Mouse (Mus musculus): ENCODE results near the gene Olfr1413. TPM values are rescaled to one million over a fixed set of nuclear protein-coding genes. Genes with fewer than 3 reads are reported as not detected.
A peak's percentile ranks its signal among the peaks of the same experiment; 100 is the strongest.

The Olfr1413 gene
- not detected in 2 replicates for polyA plus RNA-seq (2015; fragmentation: Nextera tagmentation; extraction: Ambion mirVana)

GRCm38 (mm10) chr1:92571022-92571421, at the start of gene Olfr1413:
Gene Olfr1413 (plus strand): TSS chr1:92571322.
- 90% methylated on average over 3 of the region's 3 CpGs for WGBS
- Histone ChIP-seq H3K4me1 (no peaks in the 10 kb centered on the region), H3K27ac (no peak within 1 kb of the TSS), H3K4me3 (no peak within 1 kb of the TSS), H3K36me3 (replicated peaks) (no peaks in the 10 kb centered on the region), H3K9ac (no peak within 1 kb of the TSS), H3K9me3 (no peaks in the 10 kb centered on the region), H3K4me2 (no peak within 1 kb of the TSS), H3K27me3 (replicated peaks) (no peaks in the 10 kb centered on the region)
- no peak for ATAC-seq (replicated peaks)

GRCm38 (mm10) chr1:92521376-92521775, 49.7 kb upstream of the Olfr1413 start:
- Histone ChIP-seq H3K4me3 (no peak overlapping the region), H3K9ac (no peak overlapping the region), H3K4me1 (no peaks in the 10 kb centered on the region), H3K4me2 (peak overlapping the region; percentile 31; the same call in 1 of the 2 replicates), H3K36me3 (replicated peaks) (no peaks in the 10 kb centered on the region), H3K27me3 (replicated peaks) (no peaks in the 10 kb centered on the region), H3K27ac (no peak overlapping the region), H3K9me3 (no peaks in the 10 kb centered on the region)
- ATAC-seq (replicated peaks): peak; percentile 60; the same call in 1 of the 2 replicates
- 16% methylated on average over 10 of the region's 10 CpGs for WGBS

GRCm38 (mm10) chr1:92523764-92524163, 47.4 kb upstream of the Olfr1413 start:
- 86% methylated on average over 3 of the region's 3 CpGs for WGBS
- Histone ChIP-seq H3K4me2 (no peak overlapping the region), H3K9ac (no peak overlapping the region), H3K4me1 (no peaks in the 10 kb centered on the region), H3K27me3 (replicated peaks) (no peaks in the 10 kb centered on the region), H3K27ac (no peak overlapping the region), H3K4me3 (no peak overlapping the region), H3K9me3 (no peaks in the 10 kb centered on the region), H3K36me3 (replicated peaks) (no peaks in the 10 kb centered on the region)
- ATAC-seq (replicated peaks): no peak

GRCm38 (mm10) chr1:92536972-92537371, 34.1 kb upstream of the Olfr1413 start:
- no peaks in the 10 kb centered on the region for H3K9me3 ChIP-seq
- no peak overlapping the region for H3K27ac ChIP-seq
- ATAC-seq (replicated peaks): no peak
- H3K4me2 ChIP-seq: no peak overlapping the region
- WGBS: 42% methylated on average over 5 of the region's 5 CpGs
- H3K9ac ChIP-seq: no peak overlapping the region
- H3K4me3 ChIP-seq: no peak overlapping the region
- H3K4me1 ChIP-seq: no peaks in the 10 kb centered on the region
- no peaks in the 10 kb centered on the region for H3K27me3 ChIP-seq (replicated peaks)
- H3K36me3 ChIP-seq (replicated peaks): no peaks in the 10 kb centered on the region

- H3K9ac ChIP-seq: no peak overlapping the region
- no peak overlapping the region for H3K4me2 ChIP-seq
- H3K4me3 ChIP-seq: no peak overlapping the region
- no peak for ATAC-seq (replicated peaks)
- no peaks in the 10 kb centered on the region for H3K36me3 ChIP-seq (replicated peaks)
- no peaks in the 10 kb centered on the region for H3K27me3 ChIP-seq (replicated peaks)
- H3K4me1 ChIP-seq: no peaks in the 10 kb centered on the region
- WGBS: 45% methylated on average over 2 of the region's 2 CpGs
- H3K27ac ChIP-seq: no peak overlapping the region
- no peaks in the 10 kb centered on the region for H3K9me3 ChIP-seq
Measured at GRCm38 (mm10) chr1:92539071-92539470, 32.1 kb upstream of the Olfr1413 start.

- 88% methylated on average over 2 of the region's 2 CpGs for WGBS
- no peak for ATAC-seq (replicated peaks)
- no peak overlapping the region for H3K27ac ChIP-seq
- H3K9ac ChIP-seq: no peak overlapping the region
- no peak overlapping the region for H3K4me3 ChIP-seq
- no peaks in the 10 kb centered on the region for H3K4me1 ChIP-seq
- H3K27me3 ChIP-seq (replicated peaks): no peaks in the 10 kb centered on the region
- no peaks in the 10 kb centered on the region for H3K9me3 ChIP-seq
- H3K4me2 ChIP-seq: no peak overlapping the region
- H3K36me3 ChIP-seq (replicated peaks): no peaks in the 10 kb centered on the region
Measured at GRCm38 (mm10) chr1:92545929-92546328, 25.2 kb upstream of the Olfr1413 start.

- no peak within 1 kb of the TSS for H3K27ac ChIP-seq
- WGBS: 82% methylated on average over 2 of the region's 2 CpGs
- H3K9ac ChIP-seq: no peak within 1 kb of the TSS
- H3K4me2 ChIP-seq: no peak within 1 kb of the TSS
- H3K4me1 ChIP-seq: no peaks in the 10 kb centered on the region
- H3K27me3 ChIP-seq (replicated peaks): no peaks in the 10 kb centered on the region
- H3K4me3 ChIP-seq: no peak within 1 kb of the TSS
- no peaks in the 10 kb centered on the region for H3K36me3 ChIP-seq (replicated peaks)
- H3K9me3 ChIP-seq: no peaks in the 10 kb centered on the region
- no peak for ATAC-seq (replicated peaks)
Measured at GRCm38 (mm10) chr1:92585479-92585878, 14.4 kb downstream of the Olfr1413 start, which contains the start of gene Olfr1412. Gene Olfr1412 (plus strand): TSS chr1:92585779.

- Histone ChIP-seq H3K27me3 (replicated peaks) (no peaks in the 10 kb centered on the region), H3K4me2 (no peak within 1 kb of the TSS), H3K9me3 (no peaks in the 10 kb centered on the region), H3K9ac (no peak within 1 kb of the TSS), H3K4me3 (no peak within 1 kb of the TSS), H3K4me1 (no peaks in the 10 kb centered on the region), H3K36me3 (replicated peaks) (no peaks in the 10 kb centered on the region), H3K27ac (no peak within 1 kb of the TSS)
- no peak for ATAC-seq (replicated peaks)
Measured at GRCm38 (mm10) chr1:92594111-92594510, 23.0 kb downstream of the Olfr1413 start, which contains the start of gene Olfr1411. Gene Olfr1411 (plus strand): TSS chr1:92594411.

- no peaks in the 10 kb centered on the region for H3K4me1 ChIP-seq
- no peak overlapping the region for H3K9ac ChIP-seq
- H3K27me3 ChIP-seq (replicated peaks): no peaks in the 10 kb centered on the region
- WGBS: 84% methylated on average over 3 of the region's 3 CpGs
- H3K27ac ChIP-seq: no peak overlapping the region
- no peak overlapping the region for H3K4me3 ChIP-seq
- no peak for ATAC-seq (replicated peaks)
- no peak overlapping the region for H3K4me2 ChIP-seq
- no peaks in the 10 kb centered on the region for H3K36me3 ChIP-seq (replicated peaks)
- no peaks in the 10 kb centered on the region for H3K9me3 ChIP-seq
Measured at GRCm38 (mm10) chr1:92596019-92596418, 24.9 kb downstream of the Olfr1413 start.

GRCm38 (mm10) chr1:92605482-92605881, 34.4 kb downstream of the Olfr1413 start, which contains the start of gene Olfr1410:
Gene Olfr1410 (plus strand): TSS chr1:92605782.
- H3K4me3 ChIP-seq: no peak within 1 kb of the TSS
- H3K9me3 ChIP-seq: no peaks in the 10 kb centered on the region
- no peaks in the 10 kb centered on the region for H3K27me3 ChIP-seq (replicated peaks)
- no peaks in the 10 kb centered on the region for H3K36me3 ChIP-seq (replicated peaks)
- ATAC-seq (replicated peaks): no peak
- H3K9ac ChIP-seq: no peak within 1 kb of the TSS
- no peak within 1 kb of the TSS for H3K27ac ChIP-seq
- 93% methylated on average over 1 of the region's 1 CpGs for WGBS
- H3K4me1 ChIP-seq: no peaks in the 10 kb centered on the region
- H3K4me2 ChIP-seq: no peak within 1 kb of the TSS

GRCm38 (mm10) chr1:92607711-92608110, 36.6 kb downstream of the Olfr1413 start:
- Histone ChIP-seq H3K9me3 (no peaks in the 10 kb centered on the region), H3K9ac (no peak overlapping the region), H3K27me3 (replicated peaks) (0 out of 2 replicates have a peak, but pooled peaks cover 5% of the 10 kb centered on the region), H3K4me1 (no peaks in the 10 kb centered on the region), H3K36me3 (replicated peaks) (no peaks in the 10 kb centered on the region), H3K4me2 (no peak overlapping the region), H3K27ac (no peak overlapping the region), H3K4me3 (no peak overlapping the region)
- ATAC-seq (replicated peaks): no peak
- 83% methylated on average over 4 of the region's 4 CpGs for WGBS

- no peaks in the 10 kb centered on the region for H3K4me1 ChIP-seq
- whole genome bisulfite sequencing: 7% methylated on average over 5 of the region's 5 CpGs
- no peak overlapping the region for H3K27ac ChIP-seq
- no peaks in the 10 kb centered on the region for H3K36me3 ChIP-seq (replicated peaks)
- no peak for ATAC-seq (replicated peaks)
- no peak overlapping the region for H3K9ac ChIP-seq
- no peak overlapping the region for H3K4me3 ChIP-seq
- H3K4me2 ChIP-seq: no peak overlapping the region
- no peaks in the 10 kb centered on the region for H3K9me3 ChIP-seq
- H3K27me3 ChIP-seq (replicated peaks): 0 out of 2 replicates have a peak, but pooled peaks cover 5% of the 10 kb centered on the region
Measured at GRCm38 (mm10) chr1:92611008-92611407, 39.9 kb downstream of the Olfr1413 start.

- Histone ChIP-seq H3K36me3 (replicated peaks) (no peaks in the 10 kb centered on the region), H3K9me3 (no peaks in the 10 kb centered on the region), H3K9ac (no peak overlapping the region), H3K27me3 (replicated peaks) (0 out of 2 replicates have a peak, but pooled peaks cover 5% of the 10 kb centered on the region), H3K4me2 (no peak overlapping the region), H3K4me3 (no peak overlapping the region), H3K4me1 (no peaks in the 10 kb centered on the region), H3K27ac (no peak overlapping the region)
- ATAC-seq (replicated peaks): no peak
- 34% methylated on average over 4 of the region's 4 CpGs for WGBS
Measured at GRCm38 (mm10) chr1:92613175-92613574, 42.1 kb downstream of the Olfr1413 start.
